Mouse (Mus musculus) brain, embryonic 14.5 days (tissue): ENCODE measurements at regions not wholly inside any gene's neighbourhood (a gene's known extent, or its start where the extent isn't known, plus 50 kb on each side); places are given as distances from the start of the nearest gene placed in this dataset.

Experiments used
- DNase-seq: peaks from one replicate; pipeline ENCODE4 v3.0.0-alpha.2; 2011; ENCODE audit warnings: low read depth
- CTCF ChIP-seq: fragments of 200-500 bp; IDR thresholded peaks from 2 replicates; pipeline ENCODE4 v1.5.1; 2012; ENCODE audit warnings: inconsistent platforms, mild to moderate bottlenecking, moderate library complexity, borderline replicate concordance; ENCODE audit not compliant: insufficient read depth, insufficient read length; ENCODE audit errors: extremely low read depth
- POLR2A ChIP-seq: fragments of 200-500 bp; IDR thresholded peaks from 2 replicates; pipeline ENCODE4 v1.6.1; 2012; ENCODE audit warnings: mild to moderate bottlenecking, inconsistent platforms, borderline replicate concordance; ENCODE audit not compliant: poor library complexity, insufficient read depth, insufficient read length, severe bottlenecking; ENCODE audit errors: extremely low read depth

DNA sequence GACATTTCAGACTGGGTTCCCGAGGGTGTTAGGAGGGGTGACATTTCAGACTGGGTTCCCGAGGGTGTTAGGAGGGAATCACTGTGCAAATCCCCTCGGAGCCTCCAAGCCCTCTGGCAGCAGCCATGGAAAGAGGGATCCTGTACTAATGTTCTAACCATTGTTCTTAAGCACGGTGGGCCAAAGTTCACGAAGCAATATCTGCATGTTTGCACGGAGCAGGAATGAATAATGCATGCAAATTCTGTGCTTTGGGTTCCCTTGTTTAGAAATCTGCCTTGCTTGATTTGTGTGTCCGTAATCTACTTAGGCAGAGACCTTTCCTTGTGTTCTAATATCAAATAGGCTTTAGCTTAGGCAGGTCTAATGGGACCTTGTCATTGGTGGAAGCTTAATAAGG is 55.9 kb upstream of the Zfp280d start:
- no peak for TF ChIP-seq CTCF
- peak; percentile 41 for DNase-seq

DNA sequence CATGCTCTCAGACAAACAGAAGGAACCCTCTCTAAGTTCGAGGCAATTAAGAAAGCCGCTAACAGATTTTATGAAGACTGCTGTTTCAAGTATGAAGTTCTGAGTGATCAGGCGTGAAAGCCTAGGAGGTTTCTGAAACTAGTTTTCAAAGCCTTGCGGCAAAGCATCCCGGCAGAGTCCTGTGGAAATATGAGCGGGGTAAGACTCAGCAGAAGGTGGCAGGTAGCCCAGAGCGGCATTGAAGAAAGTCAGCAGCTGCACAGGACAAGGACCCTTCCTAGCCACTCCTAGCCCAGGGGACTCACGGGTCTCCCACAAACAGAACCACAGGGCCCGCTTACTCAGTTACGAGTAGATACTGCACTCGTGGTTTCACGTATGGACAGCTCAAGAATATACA is 54.8 kb upstream of the Zfp280d start:
- TF ChIP-seq POLR2A (no peak), CTCF (no peak)
- DNase-seq: peak; percentile 46

DNA sequence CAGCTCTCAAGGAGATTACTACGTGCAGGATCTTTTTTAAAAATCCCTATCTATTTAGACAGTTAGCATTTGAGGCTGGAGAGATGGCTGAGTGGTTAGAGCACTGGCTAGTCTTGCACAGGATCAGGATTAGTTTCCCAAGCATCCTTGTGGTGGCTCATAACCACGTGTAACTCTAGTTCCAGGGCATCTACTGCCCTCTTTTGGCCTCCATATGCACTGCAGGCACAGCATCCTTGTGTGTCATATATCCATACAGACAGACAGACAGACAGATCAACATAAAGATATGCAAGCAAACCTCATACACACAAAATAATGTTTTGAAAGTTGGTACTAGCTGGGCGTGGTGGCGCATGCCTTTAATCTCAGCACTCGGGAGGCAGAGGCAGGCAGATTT is 53.3 kb upstream of the Zfp280d start:
- TF ChIP-seq CTCF (no peak), POLR2A (no peak)

More for the DNA sequence above, 53.3 kb upstream of the Zfp280d start:
- DNase-seq: no peak
